Mouse (Mus musculus) spleen, adult 18-20 months (tissue): ENCODE data around the gene Spag9.

ENCODE experiments used
- DNase-seq, 2 experiments: peaks; one replicate each; pipeline ENCODE4 v3.0.0; 2022; ENCODE audit warnings: mixed read lengths in 2 of 2

The Spag9 gene

DNA sequence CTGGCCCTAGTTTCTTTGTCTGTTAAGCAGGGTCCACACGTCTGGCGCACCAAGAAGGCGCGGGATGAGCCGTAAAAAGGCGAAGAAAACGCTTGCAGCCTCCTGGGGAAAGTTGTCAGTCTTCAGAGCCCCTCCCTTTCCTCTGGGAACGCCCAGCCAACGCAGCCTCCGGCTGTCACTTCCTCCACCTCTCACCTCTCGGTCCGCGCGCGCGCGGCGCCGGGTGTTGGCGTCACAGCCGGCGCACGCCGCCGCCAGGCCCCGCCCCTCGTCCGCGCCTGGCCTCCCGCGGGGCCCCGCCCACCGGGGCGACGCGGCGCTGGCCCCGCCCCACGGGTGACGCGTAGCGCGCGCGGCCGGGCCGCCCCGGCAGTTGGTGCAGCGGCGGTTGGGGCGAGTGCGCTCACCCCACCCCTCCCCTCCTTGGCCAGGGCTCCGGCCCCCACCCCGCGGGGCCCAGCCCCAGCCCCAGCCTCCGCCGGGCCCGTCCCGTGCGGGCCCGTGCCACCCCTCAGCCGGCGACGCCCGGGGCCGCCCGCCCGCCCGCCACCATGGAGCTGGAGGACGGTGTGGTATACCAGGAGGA lies at the start of gene Spag9:
TSS of gene Spag9 (plus strand) at position 372 of the 586 bp plus-strand sequence.
- DNase-seq: peak; percentile 92 to 93

DNA sequence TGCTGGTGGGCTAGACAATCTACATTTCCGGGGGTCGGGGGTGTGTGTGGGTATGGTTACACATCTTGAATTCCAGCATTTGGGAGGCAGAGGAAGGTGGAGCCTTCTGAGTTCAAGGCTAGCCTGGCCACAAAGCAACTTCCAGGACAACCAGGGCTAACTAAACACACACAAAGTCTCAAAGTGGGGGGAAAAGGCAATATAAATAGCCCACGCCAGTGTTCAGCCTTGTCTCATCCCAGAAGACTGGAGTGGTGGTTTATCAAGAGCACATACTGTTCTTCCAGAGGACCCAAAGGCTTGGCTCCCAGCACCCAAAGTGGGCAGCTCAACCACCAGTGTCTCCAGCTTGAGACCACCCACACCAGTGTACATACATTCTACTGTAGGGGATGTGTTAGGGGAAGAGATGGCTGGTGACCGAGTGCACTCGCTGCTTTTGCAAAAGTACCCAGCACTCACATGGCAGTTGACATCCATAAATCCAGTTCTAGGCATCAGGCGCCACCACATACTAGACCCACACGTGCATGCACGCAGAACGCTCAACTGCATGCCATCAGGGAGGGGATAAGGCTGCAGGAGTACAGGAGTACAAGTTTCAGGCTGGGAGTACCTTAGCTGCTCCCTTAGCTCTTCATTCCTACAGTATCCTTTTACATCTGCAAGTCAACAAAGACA lies 46.9 kb upstream of the Spag9 start:
- no peak for DNase-seq

GRCm38 (mm10) chr11:93950045-93950444 lies 45.8 kb upstream of the Spag9 start:
- no peak for DNase-seq

GRCm38 (mm10) chr11:93952376-93952775 lies 43.5 kb upstream of the Spag9 start:
- DNase-seq: no peak

- no peak for DNase-seq
These were observed 41.1 kb upstream of the Spag9 start for GRCm38 (mm10) chr11:93954738-93955255.

GRCm38 (mm10) chr11:93955256-93956150 lies 40.4 kb upstream of the Spag9 start:
- DNase-seq: peak; percentile 89 to 90

DNA sequence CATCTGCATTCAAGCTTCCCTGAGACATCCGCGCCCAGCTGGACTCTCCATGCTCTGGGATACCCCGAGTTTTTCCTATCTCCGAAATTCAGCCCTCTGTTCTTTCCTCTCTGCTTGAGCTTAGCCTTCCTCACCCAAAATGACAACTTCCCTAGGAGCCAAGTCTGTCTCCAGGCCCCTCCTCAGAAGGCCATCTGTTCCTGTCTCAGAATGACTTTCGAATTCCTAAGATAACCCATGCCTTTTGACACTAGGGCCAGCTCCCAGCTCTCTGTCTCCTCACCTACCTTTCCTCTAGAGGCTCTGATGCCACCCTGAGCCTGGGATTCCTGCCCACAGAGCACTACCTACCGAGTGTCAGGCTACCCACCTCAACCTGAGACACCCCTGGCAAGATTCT lies 39.7 kb upstream of the Spag9 start, which contains the start of gene Nme2:
TSS of gene Nme2 (minus strand) at position 101 of the 400 bp plus-strand sequence.
- DNase-seq: no peak

DNA sequence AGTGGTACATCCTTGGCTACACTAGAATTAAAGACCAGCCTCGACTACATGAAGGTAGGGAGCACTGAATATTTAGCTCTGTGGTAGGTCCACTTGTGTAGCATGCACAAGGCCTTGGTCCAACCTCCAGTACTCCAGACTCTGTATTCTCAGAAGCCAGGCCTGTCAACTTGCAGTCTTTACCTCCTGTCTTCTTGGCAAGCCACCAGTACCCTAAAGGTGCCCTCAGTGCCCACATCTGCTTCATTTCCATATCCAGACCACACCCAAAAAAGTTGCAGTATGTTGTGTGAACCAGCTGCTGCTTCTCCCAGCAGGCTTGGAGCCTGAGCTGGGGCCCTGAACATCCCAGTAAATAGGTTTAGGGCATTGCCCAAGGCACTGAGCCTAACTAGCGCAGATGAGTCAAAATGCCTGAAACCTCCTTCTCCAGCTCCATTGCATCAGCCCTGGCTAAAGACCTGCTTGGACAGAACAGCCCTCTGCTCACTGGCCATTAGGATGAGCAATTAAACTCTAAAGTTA lies 38.8 kb upstream of the Spag9 start:
- DNase-seq: no peak

GRCm38 (mm10) chr11:93957746-93958145 lies 38.1 kb upstream of the Spag9 start:
- DNase-seq: no peak

DNA sequence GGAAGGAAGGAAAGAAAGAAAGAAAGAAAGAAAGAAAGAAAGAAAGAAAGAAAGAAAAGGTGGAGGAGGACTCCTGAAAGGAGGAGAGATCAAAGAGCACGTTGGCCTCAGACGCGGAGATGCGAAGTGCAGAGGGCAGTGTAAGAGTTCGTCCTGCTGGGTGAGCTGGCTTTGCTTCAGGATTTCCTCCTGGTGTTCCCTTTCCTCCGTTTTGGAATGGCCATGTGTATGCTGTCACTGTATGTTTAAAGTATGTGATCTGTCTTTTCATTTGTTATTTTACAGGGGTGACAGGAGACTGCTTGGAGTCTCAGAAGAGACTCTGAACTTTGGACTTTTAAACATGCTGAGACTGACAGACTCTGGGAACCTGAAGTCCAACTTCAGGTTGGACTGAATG lies 34.4 kb upstream of the Spag9 start:
- DNase-seq: no peak

GRCm38 (mm10) chr11:93963013-93963412 lies 32.9 kb upstream of the Spag9 start:
- no peak for DNase-seq

- DNase-seq: no peak
These were observed 30.5 kb upstream of the Spag9 start for GRCm38 (mm10) chr11:93965391-93965790.

GRCm38 (mm10) chr11:93967381-93967780 lies 28.5 kb upstream of the Spag9 start:
- DNase-seq: no peak

GRCm38 (mm10) chr11:93968005-93968847 lies 27.7 kb upstream of the Spag9 start, which contains the start of the genes Gm20390 and Nme1:
Gene Gm20390, minus strand, starts transcription at chr11:93968293.
Gene Nme1, minus strand, starts transcription at chr11:93968521.
- peak; percentile 91 to 96 for DNase-seq

GRCm38 (mm10) chr11:93968848-93969128 lies 27.1 kb upstream of the Spag9 start:
- DNase-seq: no peak

DNA sequence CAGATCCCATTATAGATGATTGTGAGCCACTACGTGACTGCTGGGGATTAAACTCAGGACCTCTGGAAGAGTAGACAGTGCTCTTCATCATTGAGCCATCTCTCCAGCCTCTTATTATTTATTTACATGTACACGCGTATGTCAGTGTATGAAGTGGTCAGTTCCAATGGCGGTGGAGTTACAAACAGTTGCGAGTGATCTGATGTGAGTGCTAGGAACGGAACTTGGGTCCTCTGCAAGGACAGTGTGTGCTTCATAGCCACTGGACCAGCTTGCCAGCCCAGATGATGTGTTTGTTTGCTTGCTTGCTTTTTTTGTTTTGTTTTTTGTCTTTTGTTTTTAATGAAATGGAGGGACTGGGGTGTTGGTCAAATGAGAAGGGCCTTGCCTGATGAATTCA lies 26.7 kb upstream of the Spag9 start:
- DNase-seq: no peak

DNA sequence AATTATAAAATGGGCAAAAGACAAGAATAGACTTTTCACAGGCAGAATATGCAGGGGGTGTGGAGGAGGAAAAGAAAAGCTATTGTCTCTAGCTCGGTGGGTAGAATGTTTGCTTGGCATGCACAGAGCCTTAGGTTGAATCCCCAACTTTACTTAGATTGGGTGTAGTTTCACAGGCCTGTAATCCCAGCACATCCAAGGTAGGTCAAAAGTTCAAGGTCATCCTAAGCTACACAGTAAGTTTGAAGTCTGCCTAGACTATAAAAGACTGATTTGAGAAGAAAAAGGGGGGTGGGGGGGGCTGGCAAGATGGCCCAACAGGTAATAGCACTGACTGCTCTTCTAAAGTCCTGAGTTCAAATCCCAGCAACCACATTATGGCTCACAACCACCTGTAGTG lies 26.1 kb upstream of the Spag9 start:
- DNase-seq: no peak

- no peak for DNase-seq
These were observed 22.9 kb upstream of the Spag9 start for GRCm38 (mm10) chr11:93972951-93973350.

- no peak for DNase-seq
These were observed 16.3 kb upstream of the Spag9 start for GRCm38 (mm10) chr11:93979502-93980049.

DNA sequence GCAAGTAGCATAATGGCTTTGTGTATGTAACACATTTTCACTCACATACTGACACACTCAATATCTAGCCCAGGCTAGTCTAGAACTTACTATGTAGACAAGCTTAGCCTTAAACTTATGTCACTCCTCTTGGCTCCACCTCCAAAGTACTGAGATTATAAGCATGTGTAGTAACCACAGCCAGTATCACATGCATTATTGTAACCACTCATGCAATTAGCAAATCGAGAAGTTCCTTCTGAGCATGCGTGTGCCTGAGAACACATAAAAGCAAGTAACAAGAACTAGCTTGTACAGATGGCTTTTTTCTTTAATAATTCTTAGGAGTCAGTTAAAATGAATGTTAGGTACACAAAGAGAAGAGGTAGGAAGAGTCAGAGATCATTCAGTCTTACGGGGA lies 11.3 kb upstream of the Spag9 start:
- no peak for DNase-seq

DNA sequence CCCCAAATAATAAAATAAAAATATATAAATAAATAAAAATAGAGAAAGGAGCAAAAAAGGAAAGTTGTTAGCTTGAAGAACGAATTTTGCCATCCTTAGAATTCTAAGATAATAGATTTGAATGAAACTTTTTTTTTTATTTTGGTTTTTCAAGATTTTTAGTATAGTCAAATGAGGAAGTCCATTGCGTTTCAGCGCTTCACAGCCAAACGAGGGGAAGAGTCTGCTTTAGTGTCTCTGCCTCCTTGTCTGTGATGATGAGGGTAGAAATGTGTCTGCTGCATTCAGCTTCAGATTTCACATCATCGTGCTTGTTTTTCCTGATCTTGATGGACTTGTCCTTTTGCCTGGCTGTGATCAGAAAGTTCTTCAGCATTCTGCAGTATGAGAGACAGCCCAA lies 10.6 kb upstream of the Spag9 start:
- no peak for DNase-seq

DNA sequence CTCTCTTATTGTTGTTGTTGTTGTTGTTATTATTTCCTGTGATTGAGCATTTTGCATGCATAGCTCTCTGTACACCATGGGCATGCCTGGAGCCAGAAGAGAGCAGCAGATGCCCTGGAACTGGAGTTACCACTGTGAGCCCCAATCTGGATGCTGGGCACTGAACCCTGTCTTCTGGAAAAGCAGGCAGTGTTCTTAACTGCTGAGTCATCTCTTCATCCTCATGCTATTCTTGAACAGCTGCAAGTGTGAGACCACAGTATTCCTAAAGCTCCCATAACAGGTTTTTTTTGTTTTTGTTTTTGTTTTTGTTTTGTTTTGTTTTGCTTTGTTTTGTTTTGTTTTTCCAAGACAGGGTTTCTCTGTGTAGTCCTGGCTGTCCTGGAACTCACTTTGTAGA lies 9.6 kb upstream of the Spag9 start:
- no peak for DNase-seq
